Mouse (Mus musculus): Measurements from ENCODE around the gene Ngrn. TPM values are rescaled to one million over a fixed set of nuclear protein-coding genes. Genes with fewer than 3 reads are reported as not detected.
A peak's percentile ranks its signal among the peaks of the same experiment; 100 is the strongest.

The Ngrn gene
- polyA plus RNA-seq, 1 experiment, result 4.1 TPM

- H3K36me3 ChIP-seq (ENCODE audit: control insufficient read depth), result peaks cover 65% of the 10 kb centered on the region
These were observed 33.2 kb downstream of the Ngrn start, which contains the start of gene Prc1 for GRCm38 (mm10) chr7:80294062-80294763. Gene Prc1, plus strand, starts transcription at chr7:80294450.

GRCm38 (mm10) chr7:80294764-80295648 is 34.0 kb downstream of the Ngrn start:
- H3K4me3 ChIP-seq (replicated peaks), result peak overlapping the region; percentile 100
- H3K36me3 ChIP-seq (ENCODE audit: control insufficient read depth), result peaks cover 67% of the 10 kb centered on the region
- no peaks in the 10 kb centered on the region for H3K27me3 ChIP-seq (ENCODE audit: control insufficient read depth)
- H3K4me1 ChIP-seq (ENCODE audit: control insufficient read depth), result peaks cover 62% of the 10 kb centered on the region
- H3K9me3 ChIP-seq (ENCODE audit: control insufficient read depth, low read length), result no peaks in the 10 kb centered on the region
- no peak for TF ChIP-seq TAL1 (IDR thresholded peaks at IDR 0.05; ENCODE audit: low read length)
- TF ChIP-seq GATA1 (IDR thresholded peaks at IDR 0.05; ENCODE audit: low read length), result no peak

More at GRCm38 (mm10) chr7:80294062-80294763, 33.2 kb downstream of the Ngrn start, which contains the start of gene Prc1:
- H3K27me3 ChIP-seq (ENCODE audit: control insufficient read depth), result no peaks in the 10 kb centered on the region
- H3K4me1 ChIP-seq (ENCODE audit: control insufficient read depth), result peaks cover 54% of the 10 kb centered on the region
- TF ChIP-seq TAL1 (IDR thresholded peaks at IDR 0.05; ENCODE audit: low read length) (no peak), GATA1 (IDR thresholded peaks at IDR 0.05; ENCODE audit: low read length) (no peak)
- peak within 1 kb of the TSS; percentile 100 for H3K4me3 ChIP-seq (replicated peaks)
- H3K9me3 ChIP-seq (ENCODE audit: control insufficient read depth, low read length), result no peaks in the 10 kb centered on the region

DNA sequence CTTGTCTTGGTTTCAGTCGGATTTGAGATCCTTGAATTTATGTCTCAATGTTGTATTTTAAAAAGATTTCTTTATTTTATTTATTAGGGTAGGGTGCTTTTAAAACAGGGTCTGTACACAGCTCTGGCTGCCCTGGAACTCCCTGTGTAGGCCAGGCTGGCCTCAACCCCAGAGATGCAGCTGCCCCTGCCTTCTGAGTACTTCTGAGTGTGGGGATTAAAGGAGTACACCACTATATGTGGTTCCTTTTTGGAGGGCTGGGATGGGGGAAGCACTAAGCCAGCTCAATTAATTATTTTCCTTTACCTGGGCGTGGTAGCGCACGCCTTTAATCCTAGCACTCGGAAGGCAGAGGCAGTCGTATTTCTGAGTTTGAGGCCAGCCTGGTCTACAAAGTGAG is 35.4 kb downstream of the Ngrn start:
- no peak for TF ChIP-seq TAL1 (IDR thresholded peaks at IDR 0.05; ENCODE audit: low read length)
- no peak for TF ChIP-seq GATA1 (IDR thresholded peaks at IDR 0.05; ENCODE audit: low read length)
- Histone ChIP-seq H3K36me3 (ENCODE audit: control insufficient read depth) (peaks cover 69% of the 10 kb centered on the region), H3K4me3 (replicated peaks) (peak overlapping the region; percentile 100), H3K27me3 (ENCODE audit: control insufficient read depth) (no peaks in the 10 kb centered on the region), H3K4me1 (ENCODE audit: control insufficient read depth) (peaks cover 62% of the 10 kb centered on the region), H3K9me3 (ENCODE audit: control insufficient read depth, low read length) (no peaks in the 10 kb centered on the region)

GRCm38 (mm10) chr7:80297041-80297440 is 36.0 kb downstream of the Ngrn start:
- Histone ChIP-seq H3K9me3 (ENCODE audit: control insufficient read depth, low read length) (no peaks in the 10 kb centered on the region), H3K4me3 (replicated peaks) (peak overlapping the region; percentile 100), H3K27me3 (ENCODE audit: control insufficient read depth) (no peaks in the 10 kb centered on the region), H3K4me1 (ENCODE audit: control insufficient read depth) (peaks cover 60% of the 10 kb centered on the region), H3K36me3 (ENCODE audit: control insufficient read depth) (peaks cover 72% of the 10 kb centered on the region)
- TF ChIP-seq TAL1 (IDR thresholded peaks at IDR 0.05; ENCODE audit: low read length) (no peak), GATA1 (IDR thresholded peaks at IDR 0.05; ENCODE audit: low read length) (no peak)

DNA sequence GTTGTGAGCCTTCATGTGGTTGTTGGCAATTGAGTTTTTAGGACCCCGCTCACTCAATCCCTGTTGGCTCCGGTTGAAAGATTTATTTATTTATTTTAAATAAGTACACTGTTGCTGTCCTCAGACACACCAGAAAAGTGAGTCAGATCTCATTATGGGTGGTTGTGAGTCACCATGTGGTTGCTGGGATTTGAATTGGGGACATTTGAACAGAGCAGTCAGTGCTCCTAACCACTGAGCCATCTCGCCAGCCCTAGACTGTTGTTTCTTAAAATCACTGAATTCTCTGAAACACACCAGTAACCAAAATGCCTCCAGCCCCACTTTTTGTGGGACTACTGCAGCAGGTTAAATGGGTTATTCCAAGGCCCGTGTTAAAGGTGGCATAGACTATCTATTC is 37.7 kb downstream of the Ngrn start:
- Histone ChIP-seq H3K4me3 (replicated peaks) (no peak overlapping the region), H3K4me1 (ENCODE audit: control insufficient read depth) (peaks cover 44% of the 10 kb centered on the region), H3K36me3 (ENCODE audit: control insufficient read depth) (peaks cover 86% of the 10 kb centered on the region), H3K27me3 (ENCODE audit: control insufficient read depth) (no peaks in the 10 kb centered on the region), H3K9me3 (ENCODE audit: control insufficient read depth, low read length) (no peaks in the 10 kb centered on the region)
- TF ChIP-seq TAL1 (IDR thresholded peaks at IDR 0.05; ENCODE audit: low read length) (no peak), GATA1 (IDR thresholded peaks at IDR 0.05; ENCODE audit: low read length) (no peak)

GRCm38 (mm10) chr7:80299568-80299967 is 38.6 kb downstream of the Ngrn start:
- Histone ChIP-seq H3K4me1 (ENCODE audit: control insufficient read depth) (peaks cover 41% of the 10 kb centered on the region), H3K9me3 (ENCODE audit: control insufficient read depth, low read length) (no peaks in the 10 kb centered on the region), H3K4me3 (replicated peaks) (peak overlapping the region; percentile 10), H3K36me3 (ENCODE audit: control insufficient read depth) (peaks cover 94% of the 10 kb centered on the region), H3K27me3 (ENCODE audit: control insufficient read depth) (no peaks in the 10 kb centered on the region)
- TF ChIP-seq TAL1 (IDR thresholded peaks at IDR 0.05; ENCODE audit: low read length) (no peak), GATA1 (IDR thresholded peaks at IDR 0.05; ENCODE audit: low read length) (no peak)

DNA sequence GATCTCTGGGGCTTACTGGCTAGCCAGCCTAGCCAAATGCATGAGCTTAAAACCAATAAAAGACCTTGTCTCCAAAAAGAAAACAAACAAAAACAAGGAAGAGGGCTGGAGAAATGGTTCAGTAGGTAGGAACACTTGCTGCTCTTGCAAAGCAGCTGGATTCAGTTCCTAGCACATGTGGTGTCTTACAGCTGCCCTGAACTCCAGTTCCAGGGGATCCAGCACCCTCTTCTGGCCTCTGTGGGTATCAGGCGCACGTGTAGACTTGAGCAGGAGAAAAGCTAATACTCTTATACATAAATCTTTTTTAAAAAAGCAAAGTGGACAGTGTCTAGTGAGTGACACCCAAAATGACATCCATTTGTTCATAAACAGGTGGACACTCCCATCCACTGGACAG is 40.5 kb downstream of the Ngrn start:
- H3K9me3 ChIP-seq (ENCODE audit: control insufficient read depth, low read length), result no peaks in the 10 kb centered on the region
- peaks cover 100% of the 10 kb centered on the region for H3K36me3 ChIP-seq (ENCODE audit: control insufficient read depth)
- H3K4me3 ChIP-seq (replicated peaks), result no peak overlapping the region
- H3K27me3 ChIP-seq (ENCODE audit: control insufficient read depth), result no peaks in the 10 kb centered on the region
- TF ChIP-seq GATA1 (IDR thresholded peaks at IDR 0.05; ENCODE audit: low read length) (no peak), TAL1 (IDR thresholded peaks at IDR 0.05; ENCODE audit: low read length) (no peak)
- peaks cover 32% of the 10 kb centered on the region for H3K4me1 ChIP-seq (ENCODE audit: control insufficient read depth)

DNA sequence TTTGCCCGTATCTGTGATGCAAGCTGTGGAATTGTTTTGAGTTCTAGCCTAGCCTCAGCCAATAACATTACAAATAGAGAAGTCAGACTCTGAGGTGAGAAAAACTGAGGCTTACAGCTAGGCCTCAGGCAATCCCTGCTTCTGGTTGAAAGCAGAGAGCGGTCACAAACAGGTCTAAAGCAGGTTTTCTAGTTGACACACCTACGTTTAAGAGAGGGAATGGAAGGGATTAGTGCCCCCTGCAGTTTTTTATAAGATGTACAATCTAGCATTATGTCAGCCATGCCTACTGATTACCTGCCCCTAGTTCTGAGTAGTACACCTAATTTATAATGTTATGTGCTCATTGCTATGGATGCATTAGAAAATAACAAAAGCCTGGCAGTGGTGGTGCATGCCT is 46.8 kb downstream of the Ngrn start:
- peaks cover 3% of the 10 kb centered on the region for H3K4me1 ChIP-seq (ENCODE audit: control insufficient read depth)
- no peak for TF ChIP-seq GATA1 (IDR thresholded peaks at IDR 0.05; ENCODE audit: low read length)
- TF ChIP-seq TAL1 (IDR thresholded peaks at IDR 0.05; ENCODE audit: low read length), result no peak
- no peaks in the 10 kb centered on the region for H3K9me3 ChIP-seq (ENCODE audit: control insufficient read depth, low read length)
- no peaks in the 10 kb centered on the region for H3K27me3 ChIP-seq (ENCODE audit: control insufficient read depth)
- peaks cover 100% of the 10 kb centered on the region for H3K36me3 ChIP-seq (ENCODE audit: control insufficient read depth)
- no peak overlapping the region for H3K4me3 ChIP-seq (replicated peaks)

- Histone ChIP-seq H3K27me3 (ENCODE audit: control insufficient read depth) (no peaks in the 10 kb centered on the region), H3K36me3 (ENCODE audit: control insufficient read depth) (peaks cover 100% of the 10 kb centered on the region), H3K4me3 (replicated peaks) (no peak overlapping the region), H3K9me3 (ENCODE audit: control insufficient read depth, low read length) (no peaks in the 10 kb centered on the region), H3K4me1 (ENCODE audit: control insufficient read depth) (peaks cover 2% of the 10 kb centered on the region)
- no peak for TF ChIP-seq GATA1 (IDR thresholded peaks at IDR 0.05; ENCODE audit: low read length)
- no peak for TF ChIP-seq TAL1 (IDR thresholded peaks at IDR 0.05; ENCODE audit: low read length)
These were observed 49.8 kb downstream of the Ngrn start for GRCm38 (mm10) chr7:80310771-80311170.

Other genes starting within 250 kb of the Ngrn start
- gene Zfp710, start 236.4 kb upstream of the Ngrn start, polyA plus RNA-seq (2012), result 0.20 and 0.27 TPM in 2 replicates
- 3.8 and 4.1 TPM in 2 replicates for gene Idh2, start 145.8 kb upstream of the Ngrn start, polyA plus RNA-seq (2012)
- 3.1 and 3.2 TPM in 2 replicates for gene Sema4b, start 74.4 kb upstream of the Ngrn start, polyA plus RNA-seq (2012)
- gene Cib1, start 28.4 kb upstream of the Ngrn start, polyA plus RNA-seq (2012), result 9.1 and 10.7 TPM in 2 replicates
- 0.06 and 0.17 TPM in 2 replicates for gene Gdpgp1, start 28.4 kb upstream of the Ngrn start, polyA plus RNA-seq (2012)
- 0.06 and 0.42 TPM in 2 replicates for gene Ttll13, start 14.8 kb upstream of the Ngrn start, polyA plus RNA-seq (2012)
- gene Vps33b, start 8.4 kb downstream of the Ngrn start, polyA plus RNA-seq (2012), result 0.13 and 0.14 TPM in 2 replicates
- 3.0 and 4.6 TPM in 2 replicates for gene Prc1, start 33.2 kb downstream of the Ngrn start, polyA plus RNA-seq (2012)
- 0.21 and 0.34 TPM in 2 replicates for gene Rccd1, start 63.2 kb downstream of the Ngrn start, polyA plus RNA-seq (2012)
- 1.5 and 2.7 TPM in 2 replicates for gene Unc45a, start 79.8 kb downstream of the Ngrn start, polyA plus RNA-seq (2012)
- 1.4 and 1.8 TPM in 2 replicates for gene Hddc3, start 81.9 kb downstream of the Ngrn start, polyA plus RNA-seq (2012)
- gene Man2a2, start 110.2 kb downstream of the Ngrn start, polyA plus RNA-seq (2012), result 0.05 and 0.14 TPM in 2 replicates
- gene Fes, start 126.7 kb downstream of the Ngrn start, polyA plus RNA-seq (2012), result 0.69 and 0.95 TPM in 2 replicates
- 0.65 and 0.76 TPM in 2 replicates for gene Furin, start 144.2 kb downstream of the Ngrn start, polyA plus RNA-seq (2012)

Data from erythroblast, embryonic 14.5 days (primary cell).